Mouse (Mus musculus): ENCODE data around the gene Nudt7. TPM values are rescaled to one million over a fixed set of nuclear protein-coding genes. Genes with fewer than 3 reads are reported as not detected.

Gene Nudt7
- polyA plus RNA-seq, 1 experiment from 2014 or later: 13.7 TPM

Other genes starting within 250 kb of the Nudt7 start
- gene Vat1l, start 72.1 kb downstream of the Nudt7 start, polyA plus RNA-seq (2014; fragmentation: Nextera tagmentation; extraction: Ambion mirVana): 2.0 and 2.1 TPM in 2 replicates